Mouse (Mus musculus): Measurements from ENCODE around the gene Itln1. TPM values are rescaled to one million over a fixed set of nuclear protein-coding genes. Genes with fewer than 3 reads are reported as not detected.

Itln1 gene
- polyA plus RNA-seq (2012; rRNA removed), result not detected in 2 replicates

GRCm38 (mm10) chr1:171535194-171535593 is at the start of gene Itln1:
Gene Itln1 (minus strand): TSS chr1:171535294.

GRCm38 (mm10) chr1:171558898-171559297 is 23.8 kb upstream of the Itln1 start, which contains the start of gene Cd244a:
Gene Cd244a (plus strand): TSS chr1:171559193.

GRCm38 (mm10) chr1:171503250-171503591 is 31.9 kb downstream of the Itln1 start, which contains the start of gene Alyref2:
Gene Alyref2 (plus strand): TSS chr1:171503478.

Other genes with a start within 250 kb of the Itln1 start
- gene Usp21, start 247.3 kb downstream of the Itln1 start, polyA plus RNA-seq (2012; rRNA removed), result 16.5 and 19.1 TPM in 2 replicates
- gene Ufc1, start 240.3 kb downstream of the Itln1 start, polyA plus RNA-seq (2012; rRNA removed), result 21.5 and 27.7 TPM in 2 replicates
- 15.6 and 18.6 TPM in 2 replicates for gene Dedd, start 206.1 kb downstream of the Itln1 start, polyA plus RNA-seq (2012; rRNA removed)
- 20.0 and 23.2 TPM in 2 replicates for gene Nit1, start 189.6 kb downstream of the Itln1 start, polyA plus RNA-seq (2012; rRNA removed)
- gene Pfdn2, start 189.6 kb downstream of the Itln1 start, polyA plus RNA-seq (2012; rRNA removed), result 41.8 and 44.2 TPM in 2 replicates
- gene Klhdc9, start 174.5 kb downstream of the Itln1 start, polyA plus RNA-seq (2012; rRNA removed), result 0.23 and 0.24 TPM in 2 replicates
- 0.06 and 0.21 TPM in 2 replicates for gene Nectin4, start 165.2 kb downstream of the Itln1 start, polyA plus RNA-seq (2012; rRNA removed)
- 2.7 and 3.5 TPM in 2 replicates for gene Arhgap30, start 146.3 kb downstream of the Itln1 start, polyA plus RNA-seq (2012; rRNA removed)
- gene Usf1, start 124.0 kb downstream of the Itln1 start, polyA plus RNA-seq (2012; rRNA removed), result 13.6 and 16.4 TPM in 2 replicates
- gene Tstd1, start 116.4 kb downstream of the Itln1 start, polyA plus RNA-seq (2012; rRNA removed), result 0.86 and 0.90 TPM in 2 replicates
- 12.0 and 13.4 TPM in 2 replicates for gene F11r, start 97.8 kb downstream of the Itln1 start, polyA plus RNA-seq (2012; rRNA removed)
- gene Alyref2, start 31.8 kb downstream of the Itln1 start, polyA plus RNA-seq (2012; rRNA removed), result 2.0 and 2.4 TPM in 2 replicates
- 0.11 and 0.17 TPM in 2 replicates for gene Cd244a, start 23.9 kb upstream of the Itln1 start, polyA plus RNA-seq (2012; rRNA removed)
- gene Ly9, start 72.1 kb upstream of the Itln1 start, polyA plus RNA-seq (2012; rRNA removed), result 1.1 and 1.5 TPM in 2 replicates
- 0.02 and 0.06 TPM in 2 replicates for gene Slamf7, start 117.7 kb upstream of the Itln1 start, polyA plus RNA-seq (2012; rRNA removed)
- gene Cd48, start 146.7 kb upstream of the Itln1 start, polyA plus RNA-seq (2012; rRNA removed), result 4.7 and 6.8 TPM in 2 replicates
- 1.6 and 1.8 TPM in 2 replicates for gene Slamf1, start 231.8 kb upstream of the Itln1 start, polyA plus RNA-seq (2012; rRNA removed)

Data from liver, embryonic 14 days (tissue).